Mouse (Mus musculus) cerebellum, postnatal 10 days (tissue): ENCODE data around the gene Gstm7.
A peak's percentile ranks its signal among the peaks of the same experiment; 100 is the strongest.
"Not testable (repeated sequence)": the region's sequence is repeated elsewhere in the genome, so short reads cannot be mapped to it uniquely, and the experiment has no call there.

Experiments used
- DNase-seq, 2 experiments: peaks; one replicate each; pipeline ENCODE4 v3.0.0; 2021; ENCODE audit warnings: mixed read lengths in 2 of 2

Gstm7 gene

GRCm38 (mm10) chr3:107932128-107932527, 511 bp upstream of the Gstm7 start:
- peak in 1 of 2 experiments; percentile 54 for DNase-seq

- no peak for DNase-seq
Measured at GRCm38 (mm10) chr3:107931134-107931533, 483 bp downstream of the Gstm7 start.

- no peak for DNase-seq
Measured at GRCm38 (mm10) chr3:107929731-107930130, 1.9 kb downstream of the Gstm7 start.

- DNase-seq = no peak
Measured at GRCm38 (mm10) chr3:107929243-107929642, 2.4 kb downstream of the Gstm7 start.

DNA sequence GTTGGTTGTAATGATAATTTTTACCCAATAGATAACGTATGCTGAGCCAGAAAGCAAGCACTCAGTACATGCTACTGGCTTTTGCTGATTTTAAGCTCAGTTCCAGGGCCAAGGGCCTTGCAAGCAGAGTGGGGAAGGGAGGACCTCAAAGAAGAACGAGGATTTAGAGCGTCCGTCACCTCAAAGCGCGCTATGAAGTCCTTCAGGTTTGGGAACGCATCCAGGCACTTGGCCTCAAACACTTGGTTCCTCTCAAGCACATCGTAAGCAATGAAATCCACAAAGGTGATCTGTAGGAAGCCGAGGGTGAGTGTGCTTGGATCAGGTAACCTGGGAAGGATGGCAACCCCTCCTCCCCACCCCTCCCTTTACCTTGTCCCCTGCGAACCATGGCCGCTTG, 2.9 kb downstream of the Gstm7 start:
- no peak for DNase-seq

- no peak for DNase-seq
Measured at GRCm38 (mm10) chr3:107927841-107928240, 3.8 kb downstream of the Gstm7 start.

- no peak for DNase-seq
Measured at GRCm38 (mm10) chr3:107925335-107925734, 6.3 kb downstream of the Gstm7 start.

GRCm38 (mm10) chr3:107920348-107920747, 11.3 kb downstream of the Gstm7 start:
- DNase-seq = no peak

DNA sequence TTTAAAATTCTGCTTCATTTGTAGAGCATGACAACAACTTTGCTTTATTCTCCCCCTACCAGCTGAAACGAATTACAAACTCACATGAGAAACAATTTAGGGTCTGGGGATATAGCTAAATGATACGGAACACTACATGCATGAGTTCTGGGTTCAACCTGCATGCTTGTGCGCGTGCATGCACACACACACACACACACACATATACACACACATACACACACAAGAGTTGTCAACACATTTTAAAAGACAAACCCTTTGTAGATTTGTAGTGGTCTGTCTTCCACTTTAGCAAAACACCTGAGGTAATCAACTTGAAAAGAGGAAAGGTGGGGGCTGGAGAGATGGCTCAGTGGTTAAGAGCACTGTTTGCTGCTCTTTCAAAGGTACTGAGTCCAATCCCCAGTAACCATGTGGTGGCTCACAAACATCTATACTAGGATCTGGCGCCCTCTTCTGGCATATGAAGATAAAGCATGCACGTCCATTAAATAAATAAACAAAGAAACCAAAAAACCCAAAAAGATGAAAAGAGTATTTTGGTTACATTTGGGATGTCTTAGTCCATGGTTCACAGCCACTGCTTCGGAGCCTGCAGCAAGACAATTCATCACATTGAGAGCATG, 13.7 kb downstream of the Gstm7 start:
- peak; percentile 76 to 86 for DNase-seq

DNA sequence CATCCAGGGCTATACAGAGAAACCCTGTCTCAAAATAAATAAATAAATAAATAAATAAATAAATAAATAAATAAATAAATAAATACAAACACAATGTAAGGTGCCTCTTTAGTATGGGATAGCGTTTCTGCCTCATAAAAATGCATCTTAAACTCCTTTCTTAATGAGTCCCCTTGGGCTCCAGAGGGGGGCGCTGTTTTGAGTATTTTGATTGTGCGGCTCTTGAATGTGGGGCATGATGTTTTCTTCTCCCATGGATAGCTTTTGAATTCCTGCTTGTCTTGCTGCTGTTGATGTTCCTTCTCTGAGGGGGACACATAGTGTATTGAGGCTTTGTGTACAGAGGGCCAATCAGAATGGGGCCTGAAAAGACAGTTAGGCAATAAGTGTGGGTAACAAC, 14.5 kb downstream of the Gstm7 start:
- peak in 1 of 2 experiments; percentile 34 for DNase-seq

- DNase-seq = no peak
Measured at GRCm38 (mm10) chr3:107916674-107917073, 14.9 kb downstream of the Gstm7 start.

- no peak for DNase-seq
Measured at GRCm38 (mm10) chr3:107905942-107906341, 25.7 kb downstream of the Gstm7 start.

DNA sequence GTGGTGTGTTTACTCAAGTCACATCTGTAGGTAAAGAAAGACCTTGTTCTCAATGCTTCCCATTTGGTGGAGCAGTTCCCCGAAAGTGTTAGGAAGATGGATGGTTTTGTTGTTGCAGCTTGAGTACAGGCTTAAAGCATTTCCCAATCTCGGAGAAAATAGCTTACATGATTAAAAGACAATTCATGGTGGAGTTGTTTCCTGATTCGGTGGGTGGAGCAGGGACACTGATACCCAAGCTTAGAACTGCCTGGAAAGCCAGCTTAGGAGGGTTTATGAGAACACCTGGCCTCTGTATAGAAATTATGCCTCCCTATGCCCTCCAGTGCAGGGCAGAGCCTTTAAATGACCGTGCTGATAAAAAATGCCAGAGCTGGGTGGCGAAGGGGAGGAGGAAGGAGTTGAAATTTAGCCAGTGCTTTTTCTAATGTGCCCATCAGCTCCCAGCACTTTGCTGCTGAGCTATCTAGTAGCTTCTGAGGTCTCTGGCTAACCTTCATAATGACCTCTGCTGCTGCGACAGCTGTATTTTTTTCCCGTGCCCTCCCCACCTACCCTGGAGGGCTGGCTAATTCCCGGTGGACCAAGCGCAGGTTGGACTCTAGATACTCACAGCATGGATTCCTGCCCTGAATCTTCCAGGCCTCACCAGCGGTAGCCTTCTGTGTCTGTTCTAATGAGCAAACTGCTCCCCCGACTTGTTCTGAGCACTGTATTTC, 30.5 kb downstream of the Gstm7 start:
- DNase-seq = no peak

DNA sequence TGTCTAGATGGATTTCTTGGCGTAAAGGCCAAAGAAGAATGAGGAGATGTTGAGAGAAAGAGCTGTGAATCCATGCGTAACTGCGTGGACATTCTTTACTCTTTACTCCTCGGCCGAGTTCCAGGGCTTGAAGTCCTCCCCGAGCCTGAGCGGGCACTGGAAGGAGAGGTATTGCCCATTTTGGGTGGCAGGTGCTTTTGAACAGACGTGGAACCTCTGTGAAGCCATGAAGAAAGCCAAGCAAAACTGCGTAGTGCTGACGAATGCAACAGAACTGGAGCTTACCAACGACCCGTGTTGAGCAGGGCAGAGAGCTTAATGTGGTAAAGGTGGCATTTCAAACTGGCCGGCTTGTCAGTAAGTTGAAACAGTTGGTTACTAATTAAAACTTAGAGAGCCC, 32.9 kb downstream of the Gstm7 start:
- no peak for DNase-seq

DNA sequence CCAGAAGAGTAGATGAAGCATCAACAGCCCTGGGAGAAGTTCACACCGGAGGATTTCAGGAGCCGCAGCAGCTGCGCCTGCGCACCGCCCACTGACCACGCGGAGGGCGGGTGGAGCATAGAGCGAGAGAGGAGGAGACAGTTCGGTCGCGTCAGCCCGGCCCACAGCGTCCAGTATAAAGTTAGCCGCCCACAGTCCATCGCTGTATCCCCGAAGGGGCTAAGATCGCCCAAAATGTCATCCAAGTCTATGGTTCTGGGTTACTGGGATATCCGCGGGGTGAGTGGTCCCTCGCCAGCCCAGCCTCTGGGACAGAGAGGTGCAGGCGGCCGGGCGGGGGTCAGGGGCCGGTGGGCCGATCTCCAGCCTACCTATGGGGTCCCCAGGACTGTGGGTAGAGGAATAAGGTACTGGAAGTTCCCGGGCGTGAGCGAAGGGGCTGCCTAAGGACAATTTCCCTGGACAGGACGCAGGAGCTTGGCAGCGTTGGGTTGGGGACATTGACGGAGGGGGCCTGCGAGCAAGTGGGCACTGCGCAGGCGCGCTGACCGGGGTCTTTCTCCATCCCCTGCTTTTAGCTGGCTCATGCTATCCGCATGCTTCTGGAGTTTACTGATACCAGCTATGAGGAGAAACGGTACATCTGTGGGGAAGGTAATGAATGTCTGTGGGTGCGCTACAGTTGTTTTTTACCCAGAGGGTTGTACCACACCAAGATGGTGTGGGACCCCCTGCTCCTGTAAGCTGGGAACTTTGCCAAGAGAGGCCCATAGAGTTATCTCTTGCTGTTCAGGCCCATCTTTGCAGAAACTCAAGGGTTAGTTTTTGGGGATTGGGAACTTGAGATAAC, 35.7 kb downstream of the Gstm7 start, which contains the start of gene Gstm5:
Gstm5 (plus strand) TSS at position 102 of the 850 bp plus-strand sequence.
- peak; percentile 90 to 93 for DNase-seq

GRCm38 (mm10) chr3:107895194-107895719, 36.4 kb downstream of the Gstm7 start:
- no peak for DNase-seq

DNA sequence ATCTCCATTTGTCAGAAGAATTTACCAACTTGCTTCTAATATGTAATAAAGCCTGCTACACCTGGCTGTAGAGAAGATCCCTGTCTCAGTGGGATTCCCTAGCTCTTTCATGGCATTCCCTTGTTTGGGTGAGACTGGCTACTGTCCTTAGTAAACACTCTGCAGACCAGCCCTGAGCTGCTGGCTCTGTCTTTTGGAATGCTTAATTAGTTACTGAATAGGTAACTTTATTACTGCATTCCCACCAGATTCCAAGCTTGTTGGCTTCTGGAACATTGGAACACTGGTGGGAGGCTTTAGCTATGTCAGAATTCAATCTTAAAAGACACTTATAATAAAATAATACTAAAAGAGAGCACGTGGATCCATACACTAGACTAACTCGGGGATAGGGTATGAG, 42.4 kb downstream of the Gstm7 start:
- not testable (repeated sequence) for DNase-seq

GRCm38 (mm10) chr3:107887674-107888495, 43.7 kb downstream of the Gstm7 start:
- DNase-seq = peak; percentile 74 to 81

GRCm38 (mm10) chr3:107877747-107878736, 53.6 kb downstream of the Gstm7 start:
- no peak for DNase-seq

GRCm38 (mm10) chr3:107877005-107877404, 54.6 kb downstream of the Gstm7 start, which contains the start of gene Eps8l3:
Gene Eps8l3, plus strand, starts transcription at chr3:107877229.
- no peak for DNase-seq
